Mouse (Mus musculus): ENCODE results near the gene Tigit.

- no peak for TF ChIP-seq CTCF (IDR thresholded peaks at IDR 0.05; ENCODE audit: insufficient read depth, low read length)
- TF ChIP-seq POLR2A (IDR thresholded peaks at IDR 0.05; ENCODE audit: borderline replicate concordance, extremely low read depth, low read depth, low read length): no peak
These were observed 2.4 kb downstream of the Tigit start for GRCm38 (mm10) chr16:43661576-43661975.

Measured in lung, adult 2 months (tissue).